Mouse (Mus musculus) lung, adult 2 months (tissue): Measurements from ENCODE around the gene Cntnap2.

Source experiments
- CTCF ChIP-seq: fragments of 200-500 bp; IDR thresholded peaks from 2 replicates; pipeline ENCODE4 v1.5.1; 2011; ENCODE audit warnings: mild to moderate bottlenecking, low read length, control low read depth; ENCODE audit not compliant: insufficient read depth
- POLR2A ChIP-seq: fragments of 200-500 bp; IDR thresholded peaks from 2 replicates; pipeline ENCODE4 v1.6.1; 2011; ENCODE audit warnings: low read depth, mild to moderate bottlenecking, control low read depth, low read length, borderline replicate concordance; ENCODE audit errors: extremely low read depth

DNA sequence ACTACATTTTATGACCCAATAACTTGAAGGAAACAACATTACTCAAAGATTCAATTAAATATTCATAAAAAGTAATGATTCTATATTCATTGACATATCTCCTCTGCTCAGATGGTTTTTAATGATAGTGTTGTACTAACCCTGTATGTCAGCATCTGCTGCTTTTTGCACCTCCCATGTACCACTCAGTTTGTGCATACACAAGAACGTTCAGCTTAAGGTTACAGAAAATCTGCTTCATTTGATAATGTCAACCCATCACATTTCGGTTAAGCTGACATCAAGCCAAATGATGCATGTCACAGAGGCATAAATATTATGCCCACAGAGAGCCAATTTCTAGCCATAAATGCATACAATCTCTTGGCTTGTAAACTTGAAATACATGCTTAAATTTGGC, 85.7 kb downstream of the Cntnap2 start:
- TF ChIP-seq POLR2A (no peak), CTCF (no peak)
